Mouse (Mus musculus) heart, postnatal 25 days (tissue): ENCODE measurements around the gene Pip4p1. TPM values are rescaled to one million over a fixed set of nuclear protein-coding genes. Genes with fewer than 3 reads are reported as not detected.

ENCODE experiments used
- DNase-seq: peaks from one replicate; pipeline ENCODE4 v3.0.0; 2022; ENCODE audit warnings: low spot score
- intact Hi-C: fragments of 180-260 bp; cut with DNase I; formaldehyde crosslinking; loops from one replicate; pipeline ENCODE4 v1.15.1; 2025
- total RNA-seq, 2 experiments: library from RNA; stranded (reverse); gene quantifications; 2 replicates each; pipeline ENCODE4 v1.2.3; 2021

Pip4p1 gene
- total RNA-seq, 2 experiments from 2014 or later: 21.1 to 23.6 TPM

GRCm38 (mm10) chr14:50897374-50897765, 33.3 kb downstream of the Pip4p1 start, which contains the start of gene Klhl33:
Gene Klhl33 (minus strand): TSS chr14:50897507.
- intact Hi-C loops: no loop called here
- no peak for DNase-seq

GRCm38 (mm10) chr14:50896747-50897373, 33.8 kb downstream of the Pip4p1 start:
- intact Hi-C loops: no loop called here
- no peak for DNase-seq

- intact Hi-C loops: no loop called here
- peak; percentile 66 for DNase-seq
Observed at GRCm38 (mm10) chr14:50895985-50896746, 34.5 kb downstream of the Pip4p1 start.

- intact Hi-C loops: no loop called here
- DNase-seq: no peak
Observed at GRCm38 (mm10) chr14:50895407-50895806, 35.2 kb downstream of the Pip4p1 start.

- no peak for DNase-seq
- intact Hi-C loops: no loop called here
Observed at GRCm38 (mm10) chr14:50892541-50893459, 37.9 kb downstream of the Pip4p1 start.

- DNase-seq: no peak
- intact Hi-C loops: no loop called here
Observed at GRCm38 (mm10) chr14:50892091-50892490, 38.6 kb downstream of the Pip4p1 start.

GRCm38 (mm10) chr14:50891621-50892020, 39.0 kb downstream of the Pip4p1 start:
- intact Hi-C loops: no loop called here
- no peak for DNase-seq

- no peak for DNase-seq
- intact Hi-C loops: no loop called here
Observed at GRCm38 (mm10) chr14:50876236-50876950, 54.3 kb downstream of the Pip4p1 start.

Other genes starting within 250 kb of the Pip4p1 start
- gene Olfr747, start 237.7 kb downstream of the Pip4p1 start, total RNA-seq: not detected
- not detected for gene Olfr748, start 223.5 kb downstream of the Pip4p1 start, total RNA-seq
- not detected for gene Olfr749, start 185.8 kb downstream of the Pip4p1 start, total RNA-seq
- gene Ttc5, start 145.3 kb downstream of the Pip4p1 start, total RNA-seq: 10 to 100 TPM; 16.2 to 17.0 TPM
- under 1 TPM in 1 of 2 experiments, not detected in 1; 0.39 TPM for gene Ccnb1ip1, start 123.1 kb downstream of the Pip4p1 start, total RNA-seq
- 10 to 100 TPM; 13.4 to 16.0 TPM for gene Parp2, start 123.0 kb downstream of the Pip4p1 start, total RNA-seq
- 10 to 100 TPM in 1 of 2 experiments, 1 to 10 TPM in 1; 9.3 to 10.2 TPM for gene Tep1, start 60.3 kb downstream of the Pip4p1 start, total RNA-seq
- gene Klhl33, start 33.3 kb downstream of the Pip4p1 start, total RNA-seq: 10 to 100 TPM; 21.5 to 32.5 TPM
- gene Osgep, start 6.0 kb downstream of the Pip4p1 start, total RNA-seq: 10 to 100 TPM; 66.1 to 70.3 TPM
- gene Apex1, start 5.9 kb downstream of the Pip4p1 start, total RNA-seq: 10 to 100 TPM; 22.6 to 23.2 TPM
- gene Pnp, start 226 bp upstream of the Pip4p1 start, total RNA-seq: 10 to 100 TPM; 12.2 to 13.5 TPM
- gene Gm49342, start 13.7 kb upstream of the Pip4p1 start, total RNA-seq: 10 to 100 TPM; 12.6 TPM
- gene Pnp2, start 25.1 kb upstream of the Pip4p1 start, total RNA-seq: under 1 TPM; 0.61 to 0.75 TPM
- gene Rnase10, start 76.9 kb upstream of the Pip4p1 start, total RNA-seq: under 1 TPM in 1 of 2 experiments, not detected in 1; 0.39 TPM
- not detected for gene Rnase9, start 111.0 kb upstream of the Pip4p1 start, total RNA-seq
- gene Rnase11, start 119.3 kb upstream of the Pip4p1 start, total RNA-seq: not detected
- not detected for gene Rnase12, start 126.8 kb upstream of the Pip4p1 start, total RNA-seq
- not detected for gene Olfr750, start 143.6 kb upstream of the Pip4p1 start, total RNA-seq
- gene Rnase4, start 160.2 kb upstream of the Pip4p1 start, total RNA-seq: 10 to 100 TPM; 50.0 to 53.8 TPM
- 1 to 10 TPM; 6.2 to 7.7 TPM for gene Ang, start 160.3 kb upstream of the Pip4p1 start, total RNA-seq
- gene Eddm3b, start 183.6 kb upstream of the Pip4p1 start, total RNA-seq: not detected
- under 1 TPM in 1 of 2 experiments, not detected in 1; 0.73 TPM for gene Rnase6, start 193.1 kb upstream of the Pip4p1 start, total RNA-seq
- gene Rnase1, start 215.9 kb upstream of the Pip4p1 start, total RNA-seq: under 1 TPM; 0.52 to 0.53 TPM
- gene Rnase2b, start 231.4 kb upstream of the Pip4p1 start, total RNA-seq: not detected